Mouse (Mus musculus) bone marrow, adult 2 months (tissue): ENCODE results near the gene Slc44a3. TPM values are rescaled to one million over a fixed set of nuclear protein-coding genes. Genes with fewer than 3 reads are reported as not detected.

ENCODE experiments used
- H3K27ac ChIP-seq: fragments of 200-500 bp; 2 replicates; pipeline ENCODE4 v1.5.1; 2012; ENCODE audit warnings: low read depth, mild to moderate bottlenecking, control low read depth, inconsistent platforms, low read length; ENCODE audit not compliant: control insufficient read depth, poor library complexity, insufficient read depth
- H3K4me1 ChIP-seq: fragments of 200-500 bp; 2 replicates; pipeline ENCODE4 v1.6.1; 2011; ENCODE audit warnings: low read length; ENCODE audit not compliant: control insufficient read depth, insufficient read depth
- H3K4me3 ChIP-seq: fragments of 200-500 bp; replicated peaks from 2 replicates; pipeline ENCODE3; 2011; ENCODE audit warnings: mild to moderate bottlenecking, low read depth, low read length, control low read depth; ENCODE audit not compliant: control insufficient read depth
- CTCF ChIP-seq: fragments of 200-500 bp; IDR thresholded peaks from 2 replicates; pipeline ENCODE4 v1.5.1; 2011; ENCODE audit warnings: low read length, control low read depth; ENCODE audit not compliant: control insufficient read depth, insufficient read depth
- POLR2A ChIP-seq: fragments of 200-500 bp; IDR thresholded peaks from 2 replicates; pipeline ENCODE4 v1.6.1; 2011; ENCODE audit warnings: low read depth, mild to moderate bottlenecking, control low read depth, low read length, borderline replicate concordance; ENCODE audit not compliant: control insufficient read depth
- WGBS: fragments of 180-500 bp; shearing (Covaris S2); methylation state at CpG from one replicate; pipeline ENCODE4 v1.1.7; 2018; 5-methylcytosine and 5-hydroxymethylcytosine counted together
- polyA plus RNA-seq: library from polyadenylated mRNA; stranded (reverse); fragments of >200 nt; gene quantifications from 2 replicates; pipeline ENCODE4 v1.2.4, GENCODE M21; 2011; ENCODE audit warnings: low replicate concordance; ENCODE audit not compliant: missing spikeins, insufficient read depth, insufficient read length

The Slc44a3 gene
- polyA plus RNA-seq, result 1.3 TPM in 1 of 2 replicates, not detected in the other

DNA sequence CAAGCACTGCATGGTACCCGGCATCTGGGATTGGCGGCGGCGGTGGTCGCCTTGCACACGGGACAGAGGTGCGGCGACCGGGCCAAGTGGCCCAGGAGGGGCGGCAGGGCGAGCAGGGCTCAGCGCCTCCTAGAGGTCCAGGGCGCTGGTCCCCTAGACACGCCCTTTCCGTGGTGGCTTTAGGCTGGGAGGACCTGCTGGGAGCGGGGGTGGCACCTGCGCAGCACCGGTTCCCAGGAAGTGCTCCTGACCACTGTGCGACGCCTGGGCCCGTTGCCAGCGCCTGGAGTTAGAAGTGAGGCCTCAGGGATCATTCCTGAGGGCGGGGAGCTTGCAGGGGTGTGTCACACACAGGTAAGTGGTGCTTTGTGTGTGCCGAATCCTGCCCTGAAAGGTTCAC lies at the start of gene Slc44a3:
Gene Slc44a3 (minus strand): TSS at position 229 of the 400 bp plus-strand sequence.
- Histone ChIP-seq H3K4me3 (no peak within 1 kb of the TSS), H3K4me1 (no peaks in the 10 kb centered on the region), H3K27ac (no peak within 1 kb of the TSS)
- no peak for TF ChIP-seq POLR2A
- no peak for TF ChIP-seq CTCF
- 11% methylated on average over 24 of the region's 24 CpGs for WGBS

DNA sequence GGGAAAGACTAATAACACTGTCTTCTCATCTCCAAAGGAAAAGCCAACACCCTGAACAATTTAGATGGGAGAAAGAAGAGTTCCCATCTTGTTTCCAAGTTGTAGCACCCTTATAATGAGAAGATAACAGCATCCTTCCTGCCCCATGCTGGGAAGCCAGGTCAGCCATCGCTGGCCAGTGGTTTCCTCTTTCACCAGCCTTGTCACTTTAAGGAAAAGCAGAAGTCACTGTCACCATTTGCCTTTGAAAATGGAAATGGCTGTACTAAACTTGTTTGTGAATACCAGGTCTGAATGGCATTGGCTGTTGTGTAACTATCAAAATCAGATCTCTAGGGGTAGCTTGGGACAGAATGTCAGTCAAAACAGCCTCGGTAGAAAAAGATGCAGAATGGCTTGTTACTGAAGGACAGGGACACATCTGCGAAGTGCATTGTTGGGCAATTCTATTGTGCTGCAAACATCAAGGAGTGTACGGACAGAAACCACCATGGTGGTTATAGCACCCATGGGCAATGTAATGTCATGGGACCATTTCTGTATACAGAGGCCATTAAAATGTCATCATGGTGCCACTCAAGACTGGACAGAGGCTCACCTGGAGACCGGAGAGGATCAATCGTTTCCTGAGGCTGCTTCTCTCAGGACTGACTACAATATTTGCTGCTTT lies 47.8 kb upstream of the Slc44a3 start:
- no peak overlapping the region for H3K4me3 ChIP-seq
- H3K27ac ChIP-seq, result peak overlapping the region; percentile 59; the same call in 1 of the 2 replicates
- TF ChIP-seq POLR2A (no peak), CTCF (no peak)
- WGBS, result 43% methylated on average over 6 of the region's 6 CpGs
- peaks cover 5% of the 10 kb centered on the region; the same call in 1 of the 2 replicates for H3K4me1 ChIP-seq

- H3K4me1 ChIP-seq, result peaks cover 5% of the 10 kb centered on the region; the same call in 1 of the 2 replicates
- H3K4me3 ChIP-seq, result no peak overlapping the region
- WGBS, result 10% methylated on average over 5 of the region's 5 CpGs
- no peak for TF ChIP-seq CTCF
- no peak for TF ChIP-seq POLR2A
- H3K27ac ChIP-seq, result no peak overlapping the region; the same call in 1 of the 2 replicates
Observed at GRCm38 (mm10) chr3:121579402-121579801, 47.2 kb upstream of the Slc44a3 start.

GRCm38 (mm10) chr3:121578706-121579105 lies 46.5 kb upstream of the Slc44a3 start:
- 58% methylated on average over 4 of the region's 5 CpGs for WGBS
- peaks cover 5% of the 10 kb centered on the region; the same call in 1 of the 2 replicates for H3K4me1 ChIP-seq
- no peak overlapping the region for H3K4me3 ChIP-seq
- TF ChIP-seq CTCF, result no peak
- no peak for TF ChIP-seq POLR2A
- no peak overlapping the region for H3K27ac ChIP-seq

GRCm38 (mm10) chr3:121577641-121578040 lies 45.4 kb upstream of the Slc44a3 start:
- Histone ChIP-seq H3K4me3 (no peak overlapping the region), H3K27ac (peak overlapping the region; percentile 88), H3K4me1 (peaks cover 5% of the 10 kb centered on the region; the same call in 1 of the 2 replicates)
- WGBS, result 67% methylated on average over 5 of the region's 5 CpGs
- TF ChIP-seq POLR2A (no peak), CTCF (no peak)

GRCm38 (mm10) chr3:121577032-121577591 lies 44.9 kb upstream of the Slc44a3 start:
- peaks cover 5% of the 10 kb centered on the region; the same call in 1 of the 2 replicates for H3K4me1 ChIP-seq
- WGBS, result 29% methylated on average over 10 of the region's 10 CpGs
- H3K27ac ChIP-seq, result peak overlapping the region; percentile 88
- no peak overlapping the region for H3K4me3 ChIP-seq
- TF ChIP-seq CTCF, result no peak
- TF ChIP-seq POLR2A, result no peak

- WGBS, result 87% methylated on average over 6 of the region's 6 CpGs
- Histone ChIP-seq H3K27ac (no peak overlapping the region), H3K4me1 (peaks cover 7% of the 10 kb centered on the region), H3K4me3 (no peak overlapping the region)
- TF ChIP-seq POLR2A, result no peak
- TF ChIP-seq CTCF, result no peak
Observed at GRCm38 (mm10) chr3:121576367-121576766, 44.2 kb upstream of the Slc44a3 start.

DNA sequence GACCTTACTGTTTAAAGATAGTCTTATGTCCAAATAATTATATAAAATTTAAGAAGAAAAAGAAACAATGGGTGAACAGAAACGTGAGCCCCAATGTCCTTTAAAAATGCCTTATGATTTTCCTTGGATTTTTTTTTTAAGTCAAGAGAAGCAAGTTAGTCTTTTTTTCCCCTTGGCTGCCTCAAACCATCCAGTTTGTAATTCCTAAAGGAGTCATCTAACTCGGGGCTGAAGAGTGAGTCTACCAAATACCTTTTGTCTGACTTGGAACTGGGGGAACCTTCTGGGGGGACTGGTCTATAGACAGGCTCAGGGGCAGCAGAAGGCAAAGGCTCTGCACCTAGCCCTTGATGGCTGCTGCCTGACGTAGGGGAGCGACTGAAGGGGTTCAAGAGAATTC lies 42.2 kb upstream of the Slc44a3 start:
- H3K4me1 ChIP-seq, result peaks cover 11% of the 10 kb centered on the region
- WGBS, result 75% methylated on average over 4 of the region's 4 CpGs
- H3K4me3 ChIP-seq, result no peak overlapping the region
- no peak for TF ChIP-seq POLR2A
- no peak for TF ChIP-seq CTCF
- no peak overlapping the region for H3K27ac ChIP-seq
